Mouse (Mus musculus): ENCODE measurements at regions not wholly inside any gene's neighbourhood (a gene's known extent, or its start where the extent isn't known, plus 50 kb on each side); places are given as distances from the start of the nearest gene placed in this dataset.
A peak's percentile ranks its signal among the peaks of the same experiment; 100 is the strongest.
"Not testable (repeated sequence)": the region's sequence is repeated elsewhere in the genome, so short reads cannot be mapped to it uniquely, and the experiment has no call there.

DNA sequence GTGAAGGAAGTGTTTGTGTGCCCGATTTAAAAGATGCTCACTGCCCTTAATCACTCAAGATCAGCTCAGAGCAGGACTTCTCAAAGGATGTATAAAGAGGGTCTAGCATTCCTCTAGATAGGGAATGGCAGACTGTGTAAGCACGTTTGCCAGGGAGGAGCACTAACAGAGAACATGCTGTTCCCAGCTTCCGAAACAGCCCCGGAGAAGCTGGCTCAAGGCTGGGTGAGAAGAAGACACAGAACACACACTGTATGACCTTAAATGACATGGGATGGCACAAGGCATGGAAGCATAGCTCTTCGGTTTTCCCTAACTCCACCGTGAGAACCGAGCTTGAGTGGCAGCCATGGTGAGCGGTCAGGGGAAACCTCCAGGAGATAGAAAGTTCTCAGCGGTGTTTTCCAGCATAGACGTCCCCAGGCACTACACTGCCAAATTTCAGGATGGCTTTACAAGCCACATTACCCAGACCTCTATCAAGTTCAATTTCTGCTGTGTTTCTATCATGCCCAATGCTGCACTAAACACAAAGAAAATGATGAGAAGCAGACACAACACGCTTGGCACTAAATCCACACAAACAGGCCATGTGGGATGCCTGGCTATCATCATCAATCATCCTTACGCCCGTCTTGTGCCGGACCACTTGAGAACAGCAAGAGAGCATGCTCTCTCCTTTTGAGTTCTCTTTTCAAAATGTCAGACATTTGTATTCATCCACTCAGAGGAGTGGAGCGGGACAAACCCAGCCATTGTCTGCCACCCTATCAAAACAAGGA, 172.0 kb upstream of the Six2 start:
- Histone ChIP-seq H3K27ac (ENCODE audit: low read depth, low read length) (no peak overlapping the region), H3K9ac (ENCODE audit: low read depth, low read length) (no peak overlapping the region), H3K36me3 (ENCODE audit: control insufficient read depth, insufficient read depth, low read length) (no peaks in the 10 kb centered on the region), H3K27me3 (replicated peaks; ENCODE audit: control insufficient read depth, insufficient read depth, low read length) (no peaks in the 10 kb centered on the region; the same call in 1 of the 2 replicates), H3K4me2 (ENCODE audit: low read length) (no peak overlapping the region), H3K9me3 (ENCODE audit: control insufficient read depth, low read length) (no peaks in the 10 kb centered on the region), H3K4me1 (ENCODE audit: control insufficient read depth, insufficient read depth, low read depth, low read length) (peaks cover 5% of the 10 kb centered on the region), H3K4me3 (ENCODE audit: low read length) (no peak overlapping the region)
- ATAC-seq, result no peak
- WGBS, result 73% methylated on average over 15 of the region's 15 CpGs

GRCm38 (mm10) chr17:85858516-85858915, 170.4 kb upstream of the Six2 start:
- Histone ChIP-seq H3K9me3 (ENCODE audit: control insufficient read depth, low read length) (no peaks in the 10 kb centered on the region), H3K27me3 (replicated peaks; ENCODE audit: control insufficient read depth, insufficient read depth, low read length) (no peaks in the 10 kb centered on the region; the same call in 1 of the 2 replicates), H3K9ac (ENCODE audit: low read depth, low read length) (no peak overlapping the region), H3K4me2 (ENCODE audit: low read length) (peak overlapping the region; percentile 55), H3K4me3 (ENCODE audit: low read length) (no peak overlapping the region), H3K27ac (ENCODE audit: low read depth, low read length) (no peak overlapping the region), H3K4me1 (ENCODE audit: control insufficient read depth, insufficient read depth, low read depth, low read length) (peaks cover 5% of the 10 kb centered on the region), H3K36me3 (ENCODE audit: control insufficient read depth, insufficient read depth, low read length) (no peaks in the 10 kb centered on the region)
- 68% methylated on average over 2 of the region's 2 CpGs for WGBS
- ATAC-seq, result no peak

DNA sequence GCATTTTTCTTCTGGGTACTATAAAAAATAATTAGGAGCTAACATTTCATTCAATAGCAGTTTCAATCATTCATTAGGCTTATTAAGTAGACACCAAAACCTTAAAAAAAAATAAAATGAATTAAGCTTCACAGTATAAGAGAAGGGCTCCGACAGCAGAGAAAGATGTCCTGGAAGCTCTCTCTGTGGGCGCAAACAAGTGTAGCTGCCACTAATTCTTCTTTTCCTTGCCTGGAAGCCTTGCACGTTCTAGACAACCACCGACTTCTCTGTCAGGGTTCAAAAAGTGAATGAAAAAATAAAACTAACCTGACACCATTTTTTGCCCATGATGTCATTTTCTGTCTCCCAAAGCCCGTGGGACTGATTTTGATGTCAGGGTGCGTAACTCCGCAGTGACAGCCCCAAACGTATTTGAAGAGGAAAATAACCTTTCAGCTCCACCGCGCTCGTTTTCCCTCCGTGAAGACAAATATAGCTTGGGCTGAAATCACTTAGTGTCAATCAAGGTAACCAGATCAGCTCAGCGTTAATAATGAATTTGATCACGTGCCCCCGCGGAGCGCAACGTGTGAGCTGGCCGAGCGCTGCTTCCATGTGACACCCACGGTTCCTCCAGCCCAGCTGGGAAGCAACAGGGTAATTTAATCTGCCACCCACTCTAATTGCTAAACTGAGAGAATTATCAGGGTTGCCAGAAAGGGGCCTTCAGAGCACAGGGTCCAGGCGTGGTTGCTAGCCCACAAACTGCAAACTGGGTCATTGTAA, 169.8 kb upstream of the Six2 start:
- Histone ChIP-seq H3K9me3 (ENCODE audit: control insufficient read depth, low read length) (no peaks in the 10 kb centered on the region), H3K27ac (ENCODE audit: low read depth, low read length) (no peak overlapping the region), H3K4me2 (ENCODE audit: low read length) (peak overlapping the region; percentile 55), H3K36me3 (ENCODE audit: control insufficient read depth, insufficient read depth, low read length) (no peaks in the 10 kb centered on the region), H3K27me3 (replicated peaks; ENCODE audit: control insufficient read depth, insufficient read depth, low read length) (no peaks in the 10 kb centered on the region; the same call in 1 of the 2 replicates), H3K4me3 (ENCODE audit: low read length) (peak overlapping the region; percentile 26), H3K4me1 (ENCODE audit: control insufficient read depth, insufficient read depth, low read depth, low read length) (peaks cover 5% of the 10 kb centered on the region), H3K9ac (ENCODE audit: low read depth, low read length) (0 out of 2 replicates have a peak overlapping the region, but pooled peaks have one; percentile 22)
- 27% methylated on average over 22 of the region's 22 CpGs for WGBS
- ATAC-seq, result peak; percentile 67

- not testable (repeated sequence) for H3K27me3 ChIP-seq (replicated peaks; ENCODE audit: control insufficient read depth, insufficient read depth, low read length); H3K9ac ChIP-seq (ENCODE audit: low read depth, low read length); H3K4me1 ChIP-seq (ENCODE audit: control insufficient read depth, insufficient read depth, low read depth, low read length); H3K9me3 ChIP-seq (ENCODE audit: control insufficient read depth, low read length); H3K36me3 ChIP-seq (ENCODE audit: control insufficient read depth, insufficient read depth, low read length); H3K4me3 ChIP-seq (ENCODE audit: low read length); H3K4me2 ChIP-seq (ENCODE audit: low read length); ATAC-seq; H3K27ac ChIP-seq (ENCODE audit: low read depth, low read length)
- WGBS, result 15% methylated on average over 3 of the region's 5 CpGs
These were observed 168.8 kb upstream of the Six2 start for GRCm38 (mm10) chr17:85856894-85857293.

DNA sequence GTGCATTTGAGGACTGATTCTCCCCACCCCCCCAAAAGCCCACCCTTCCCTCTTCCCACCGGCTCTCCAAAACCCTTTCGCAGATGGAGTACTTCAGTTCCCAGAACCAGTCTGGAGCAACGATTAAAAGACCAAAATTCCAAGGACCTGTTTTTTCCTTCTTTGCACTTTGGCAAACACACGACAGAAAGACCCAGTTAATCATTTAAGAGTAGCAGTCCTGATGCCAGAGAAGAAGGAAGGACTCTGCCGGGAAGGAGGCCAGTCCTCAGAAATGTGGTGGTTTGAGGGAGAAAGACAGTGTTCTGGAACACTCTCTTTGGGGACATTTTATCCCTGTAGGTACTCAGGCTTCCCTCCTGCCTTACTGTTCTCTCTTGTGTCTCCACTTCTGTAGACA, 165.1 kb upstream of the Six2 start:
- no peaks in the 10 kb centered on the region for H3K9me3 ChIP-seq (ENCODE audit: control insufficient read depth, low read length)
- no peak overlapping the region for H3K9ac ChIP-seq (ENCODE audit: low read depth, low read length)
- H3K36me3 ChIP-seq (ENCODE audit: control insufficient read depth, insufficient read depth, low read length), result no peaks in the 10 kb centered on the region
- no peak overlapping the region for H3K4me3 ChIP-seq (ENCODE audit: low read length)
- WGBS, result 80% methylated on average over 5 of the region's 5 CpGs
- no peak overlapping the region for H3K4me2 ChIP-seq (ENCODE audit: low read length)
- no peak overlapping the region for H3K27ac ChIP-seq (ENCODE audit: low read depth, low read length)
- H3K4me1 ChIP-seq (ENCODE audit: control insufficient read depth, insufficient read depth, low read depth, low read length), result peaks cover 3% of the 10 kb centered on the region
- H3K27me3 ChIP-seq (replicated peaks; ENCODE audit: control insufficient read depth, insufficient read depth, low read length), result no peaks in the 10 kb centered on the region
- no peak for ATAC-seq

- Histone ChIP-seq H3K4me2 (ENCODE audit: low read length) (no peak overlapping the region), H3K4me3 (ENCODE audit: low read length) (no peak overlapping the region), H3K27me3 (replicated peaks; ENCODE audit: control insufficient read depth, insufficient read depth, low read length) (no peaks in the 10 kb centered on the region), H3K9ac (ENCODE audit: low read depth, low read length) (no peak overlapping the region), H3K36me3 (ENCODE audit: control insufficient read depth, insufficient read depth, low read length) (no peaks in the 10 kb centered on the region), H3K27ac (ENCODE audit: low read depth, low read length) (no peak overlapping the region), H3K4me1 (ENCODE audit: control insufficient read depth, insufficient read depth, low read depth, low read length) (no peaks in the 10 kb centered on the region), H3K9me3 (ENCODE audit: control insufficient read depth, low read length) (no peaks in the 10 kb centered on the region)
- no peak for ATAC-seq
- 92% methylated on average over 3 of the region's 3 CpGs for WGBS
These were observed 160.5 kb upstream of the Six2 start for GRCm38 (mm10) chr17:85848526-85848925.

GRCm38 (mm10) chr17:85847756-85848155, 159.7 kb upstream of the Six2 start:
- no peak overlapping the region for H3K4me3 ChIP-seq (ENCODE audit: low read length)
- ATAC-seq, result no peak
- H3K27ac ChIP-seq (ENCODE audit: low read depth, low read length), result no peak overlapping the region
- no peak overlapping the region for H3K9ac ChIP-seq (ENCODE audit: low read depth, low read length)
- no peaks in the 10 kb centered on the region for H3K4me1 ChIP-seq (ENCODE audit: control insufficient read depth, insufficient read depth, low read depth, low read length)
- no peaks in the 10 kb centered on the region for H3K27me3 ChIP-seq (replicated peaks; ENCODE audit: control insufficient read depth, insufficient read depth, low read length)
- H3K36me3 ChIP-seq (ENCODE audit: control insufficient read depth, insufficient read depth, low read length), result no peaks in the 10 kb centered on the region
- WGBS, result 80% methylated on average over 7 of the region's 7 CpGs
- no peaks in the 10 kb centered on the region for H3K9me3 ChIP-seq (ENCODE audit: control insufficient read depth, low read length)
- H3K4me2 ChIP-seq (ENCODE audit: low read length), result no peak overlapping the region

DNA sequence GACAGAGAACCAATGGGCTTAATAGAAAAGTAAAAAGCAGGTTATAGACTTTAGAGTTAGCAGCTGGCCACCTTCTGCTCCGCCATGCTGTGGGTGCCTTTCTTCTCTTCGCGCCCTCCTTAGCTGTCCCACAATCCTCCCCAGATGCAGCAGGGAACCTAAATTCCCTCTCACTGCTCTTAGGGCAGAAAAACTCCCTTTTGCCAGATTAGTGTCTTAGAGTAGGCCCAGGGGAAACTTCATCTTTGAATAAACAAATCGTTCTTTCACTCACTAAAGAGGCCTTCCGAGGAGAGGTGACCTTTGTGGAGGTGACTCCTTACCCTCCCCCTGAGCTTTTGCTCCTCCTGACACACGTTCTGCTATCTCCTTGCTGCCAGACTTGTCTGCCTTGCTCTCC, 157.0 kb upstream of the Six2 start:
- Histone ChIP-seq H3K9me3 (ENCODE audit: control insufficient read depth, low read length) (no peaks in the 10 kb centered on the region), H3K36me3 (ENCODE audit: control insufficient read depth, insufficient read depth, low read length) (no peaks in the 10 kb centered on the region), H3K27me3 (replicated peaks; ENCODE audit: control insufficient read depth, insufficient read depth, low read length) (no peaks in the 10 kb centered on the region), H3K27ac (ENCODE audit: low read depth, low read length) (no peak overlapping the region), H3K4me2 (ENCODE audit: low read length) (no peak overlapping the region), H3K4me3 (ENCODE audit: low read length) (no peak overlapping the region), H3K4me1 (ENCODE audit: control insufficient read depth, insufficient read depth, low read depth, low read length) (no peaks in the 10 kb centered on the region), H3K9ac (ENCODE audit: low read depth, low read length) (no peak overlapping the region)
- 68% methylated on average over 6 of the region's 6 CpGs for WGBS
- ATAC-seq, result no peak

DNA sequence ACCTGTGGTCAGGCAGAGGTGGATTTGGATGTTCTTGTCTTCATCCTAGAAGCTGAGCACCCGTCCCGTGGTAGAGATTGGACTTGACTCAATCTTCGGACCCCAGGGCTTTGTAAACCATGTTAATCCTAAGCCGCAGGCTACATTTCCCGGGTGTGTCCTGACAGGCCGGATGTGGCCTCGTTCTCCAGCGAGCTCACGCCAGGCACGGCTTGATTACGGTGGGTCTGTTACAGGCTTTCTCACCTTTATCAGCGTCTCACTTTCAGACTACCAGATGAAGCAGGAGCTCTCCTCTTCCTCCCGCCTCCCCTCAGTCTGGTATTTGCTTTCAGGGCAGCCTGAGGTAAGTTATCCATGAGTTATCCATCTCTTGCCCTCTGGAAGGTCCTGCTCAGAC, 156.4 kb upstream of the Six2 start:
- Histone ChIP-seq H3K4me1 (ENCODE audit: control insufficient read depth, insufficient read depth, low read depth, low read length) (no peaks in the 10 kb centered on the region), H3K9ac (ENCODE audit: low read depth, low read length) (no peak overlapping the region), H3K4me2 (ENCODE audit: low read length) (no peak overlapping the region), H3K36me3 (ENCODE audit: control insufficient read depth, insufficient read depth, low read length) (no peaks in the 10 kb centered on the region), H3K4me3 (ENCODE audit: low read length) (no peak overlapping the region), H3K27me3 (replicated peaks; ENCODE audit: control insufficient read depth, insufficient read depth, low read length) (no peaks in the 10 kb centered on the region), H3K9me3 (ENCODE audit: control insufficient read depth, low read length) (no peaks in the 10 kb centered on the region), H3K27ac (ENCODE audit: low read depth, low read length) (no peak overlapping the region)
- ATAC-seq, result no peak
- WGBS, result 95% methylated on average over 13 of the region's 13 CpGs

All from hindbrain, embryonic 16.5 days (tissue).